9 mouse cellular contexts compared by ENCODE assay signal in genomic region chr4:154093210-154093609, GRCm38 (mm10). TPM values are rescaled to one million over a fixed set of nuclear protein-coding genes. Genes with fewer than 3 reads are reported as not detected.
DNase-seq lines count a peak whose midpoint lies in the region; ATAC-seq and TF ChIP-seq lines count a peak whose summit lies in the region.
"Had no signal": no experiment of that assay in that cellular context is flagged by ENCODE, and none has a peak within 500 bp of the region (broad histone marks: within the 10 kb centered on the region; RNA-seq: fewer than 3 reads in every experiment).

No protein-coding gene starts in this region.

- H3K9ac ChIP-seq in liver, embryonic 11.5 days (ENCODE audit: low read depth, low read length): no peak overlapping the region
- H3K9ac ChIP-seq in forebrain, embryonic 12.5 days: no peak overlapping the region
- H3K9ac ChIP-seq: hindbrain, embryonic 15.5 days had no signal

- peaks cover 17% of the 10 kb centered on the region for H3K4me1 ChIP-seq in cerebellum, adult 2 months (ENCODE audit: control insufficient read depth, insufficient read depth, low read length)
- no peaks in the 10 kb centered on the region for H3K4me1 ChIP-seq in liver, embryonic 11.5 days (replicated peaks; ENCODE audit: control insufficient read depth, insufficient read depth, low read length)
- H3K4me1 ChIP-seq in spleen, adult 2 months (ENCODE audit: control insufficient read depth, insufficient read depth, insufficient read length): no peaks in the 10 kb centered on the region
- H3K4me1 ChIP-seq in forebrain, embryonic 12.5 days: no peaks in the 10 kb centered on the region
- H3K4me1 ChIP-seq: hindbrain, embryonic 15.5 days had no signal

- no peak; the same call in 1 of the 2 replicates for ATAC-seq in liver, embryonic 11.5 days (replicated peaks; ENCODE audit: low FRiP score)
- ATAC-seq in forebrain, embryonic 12.5 days (ENCODE audit: low FRiP score): no peak

- peak; percentile 46 to 58 for DNase-seq in cerebellum, adult 2 months
- DNase-seq in cerebellum, postnatal 4 days (ENCODE audit: low spot score in 2 of 2): no peak
- peak; percentile 64 for DNase-seq in liver
- no peak for DNase-seq in liver, embryonic 11.5 days (ENCODE audit: low spot score)
- no peak for DNase-seq in brain, embryonic 14.5 days (ENCODE audit: low read depth)
- DNase-seq in kidney, postnatal 25 days: peak; percentile 66 to 69
- peak in 1 of 2 experiments; percentile 19 for DNase-seq in spleen, adult 2 months (ENCODE audit: low read depth in 1 of 2, low spot score in 2 of 2)

- no peak overlapping the region for H3K4me3 ChIP-seq in cerebellum, adult 2 months (replicated peaks; ENCODE audit: insufficient read depth, low read depth, low read length)
- no peak overlapping the region for H3K4me3 ChIP-seq in liver, embryonic 11.5 days (ENCODE audit: low read depth, low read length)
- H3K4me3 ChIP-seq in spleen, adult 2 months (ENCODE audit: extremely low read depth, insufficient read depth, insufficient read length): no peak overlapping the region
- no peak overlapping the region for H3K4me3 ChIP-seq in forebrain, embryonic 12.5 days (replicated peaks)
- H3K4me3 ChIP-seq: hindbrain, embryonic 15.5 days had no signal

- no peak overlapping the region for H3K27ac ChIP-seq in cerebellum, adult 2 months (ENCODE audit: insufficient read depth, low read length)
- H3K27ac ChIP-seq in liver, embryonic 11.5 days (ENCODE audit: low read depth, low read length): no peak overlapping the region
- H3K27ac ChIP-seq in spleen, adult 2 months (ENCODE audit: insufficient read depth, low read length): no peak overlapping the region
- H3K27ac ChIP-seq in forebrain, embryonic 12.5 days: no peak overlapping the region
- H3K27ac ChIP-seq: hindbrain, embryonic 15.5 days had no signal

- WGBS in cerebellum, adult 2 months: 45% methylated on average over 9 of the region's 9 CpGs
- WGBS in liver, embryonic 11.5 days: 14% methylated on average over 9 of the region's 9 CpGs
- WGBS in spleen, adult 2 months: 19% methylated on average over 9 of the region's 9 CpGs
- 28% methylated on average over 9 of the region's 9 CpGs for WGBS in forebrain, embryonic 12.5 days

- no peaks in the 10 kb centered on the region for H3K27me3 ChIP-seq in cerebellum, adult 2 months (ENCODE audit: control insufficient read depth, insufficient read depth, low read length)
- H3K27me3 ChIP-seq in liver, embryonic 11.5 days (replicated peaks; ENCODE audit: control insufficient read depth, insufficient read depth, low read length): peaks cover 13% of the 10 kb centered on the region
- H3K27me3 ChIP-seq in spleen, adult 2 months (ENCODE audit: control insufficient read depth, insufficient read depth, low read length): no peaks in the 10 kb centered on the region
- H3K27me3 ChIP-seq in forebrain, embryonic 12.5 days: peaks cover 58% of the 10 kb centered on the region
- H3K27me3 ChIP-seq: hindbrain, embryonic 15.5 days had no signal

- H3K4me2 ChIP-seq in liver, embryonic 11.5 days: no peak overlapping the region
- no peak overlapping the region for H3K4me2 ChIP-seq in forebrain, embryonic 12.5 days
- H3K4me2 ChIP-seq: hindbrain, embryonic 15.5 days had no signal

- TF ChIP-seq POLR2A in cerebellum, adult 2 months (IDR thresholded peaks at IDR 0.05; ENCODE audit: borderline replicate concordance, insufficient read depth, low read length): no peak
- TF ChIP-seq POLR2A in brain, embryonic 14.5 days (IDR thresholded peaks at IDR 0.05; ENCODE audit: borderline replicate concordance, extremely low read depth, insufficient read depth, insufficient read length, poor library complexity, severe bottlenecking): no peak
- no peak for TF ChIP-seq POLR2A in spleen, adult 2 months (IDR thresholded peaks at IDR 0.05; ENCODE audit: low read depth, low read length)

- no peaks in the 10 kb centered on the region for H3K36me3 ChIP-seq in liver, embryonic 11.5 days (ENCODE audit: control insufficient read depth, insufficient read depth, low read length)
- H3K36me3 ChIP-seq in spleen, adult 2 months (ENCODE audit: control insufficient read depth, insufficient read depth, low read length): no peaks in the 10 kb centered on the region
- no peaks in the 10 kb centered on the region for H3K36me3 ChIP-seq in forebrain, embryonic 12.5 days (replicated peaks)
- H3K36me3 ChIP-seq: hindbrain, embryonic 15.5 days had no signal

- no peaks in the 10 kb centered on the region for H3K9me3 ChIP-seq in liver, embryonic 11.5 days (ENCODE audit: control insufficient read depth, low read length)
- H3K9me3 ChIP-seq in forebrain, embryonic 12.5 days: no peaks in the 10 kb centered on the region
- H3K9me3 ChIP-seq: hindbrain, embryonic 15.5 days had no signal

- peak; percentile 79 for TF ChIP-seq CTCF in cerebellum, adult 2 months (IDR thresholded peaks at IDR 0.05; ENCODE audit: borderline replicate concordance, insufficient read depth, low read depth, low read length)
- TF ChIP-seq CTCF in brain, embryonic 14.5 days (IDR thresholded peaks at IDR 0.05; ENCODE audit: borderline replicate concordance, extremely low read depth, insufficient read depth, insufficient read length): peak; percentile 54; the same call in 1 of the 2 replicates
- peak; percentile 56; the same call in 1 of the 2 replicates for TF ChIP-seq CTCF in spleen, adult 2 months (IDR thresholded peaks at IDR 0.05; ENCODE audit: extremely low read depth, insufficient read depth, insufficient read length, insufficient replicate concordance)

RNA-seq across cellular contexts. Expression of gene Trp73, which starts 46.8 kb away (rescaled TPM):
- 1.7 and 2.6 TPM in 2 replicates for polyA plus RNA-seq in cerebellum, adult 2 months (2012; rRNA removed)
- 0.04 and 0.18 TPM in 2 replicates for polyA plus RNA-seq in liver, embryonic 11.5 days (2014; fragmentation: Nextera tagmentation; extraction: Ambion mirVana)
- 3.0 and 3.6 TPM in 2 replicates for polyA plus RNA-seq in brain, embryonic 14.5 days (2012; rRNA removed)
- 0.25 and 0.34 TPM in 2 replicates for polyA plus RNA-seq in spleen, adult 2 months (2012; rRNA removed)
- polyA plus RNA-seq in forebrain, embryonic 12.5 days (2016; fragmentation: Nextera tagmentation; extraction: Ambion mirVana): 9.0 and 9.1 TPM in 2 replicates

RNA-seq across cellular contexts. Expression of gene Wrap73, which starts 49.0 kb away (rescaled TPM):
- 55.6 and 60.3 TPM in 2 replicates for polyA plus RNA-seq in cerebellum, adult 2 months (2012; rRNA removed)
- polyA plus RNA-seq in liver, embryonic 11.5 days (2014; fragmentation: Nextera tagmentation; extraction: Ambion mirVana): 39.9 and 46.8 TPM in 2 replicates
- 42.5 and 64.5 TPM in 2 replicates for polyA plus RNA-seq in brain, embryonic 14.5 days (2012; rRNA removed)
- polyA plus RNA-seq in spleen, adult 2 months (2012; rRNA removed): 24.7 and 31.7 TPM in 2 replicates
- 52.0 and 54.6 TPM in 2 replicates for polyA plus RNA-seq in forebrain, embryonic 12.5 days (2016; fragmentation: Nextera tagmentation; extraction: Ambion mirVana)

RNA-seq across cellular contexts. Expression of gene Ccdc27, which starts 50.7 kb away (rescaled TPM):
- polyA plus RNA-seq in cerebellum, adult 2 months (2012; rRNA removed): not detected in 2 replicates
- polyA plus RNA-seq in liver, embryonic 11.5 days (2014; fragmentation: Nextera tagmentation; extraction: Ambion mirVana): 0.08 TPM in 1 of 2 replicates, not detected in the other
- not detected in 2 replicates for polyA plus RNA-seq in brain, embryonic 14.5 days (2012; rRNA removed)
- not detected in 2 replicates for polyA plus RNA-seq in spleen, adult 2 months (2012; rRNA removed)
- not detected in 2 replicates for polyA plus RNA-seq in forebrain, embryonic 12.5 days (2016; fragmentation: Nextera tagmentation; extraction: Ambion mirVana)
- polyA plus RNA-seq: hindbrain, embryonic 15.5 days had no signal

Comparison
In these comparisons a context has a peak if more than half of its experiments do, and no peak if none do; other contexts are left out.
1. DNase-seq: peak in cerebellum, adult 2 months (2 of 2), liver (single experiment) and kidney, postnatal 25 days (2 of 2); none in cerebellum, postnatal 4 days (0 of 2), liver, embryonic 11.5 days (single experiment) and brain, embryonic 14.5 days (single experiment).
2. Peak in every context shown above with its lines, with median percentiles within 50 percentile points of each other: CTCF ChIP-seq.